Mouse (Mus musculus): ENCODE measurements at regions not wholly inside any gene's neighbourhood (a gene's known extent, or its start where the extent isn't known, plus 50 kb on each side); places are given as distances from the start of the nearest gene placed in this dataset.

DNA sequence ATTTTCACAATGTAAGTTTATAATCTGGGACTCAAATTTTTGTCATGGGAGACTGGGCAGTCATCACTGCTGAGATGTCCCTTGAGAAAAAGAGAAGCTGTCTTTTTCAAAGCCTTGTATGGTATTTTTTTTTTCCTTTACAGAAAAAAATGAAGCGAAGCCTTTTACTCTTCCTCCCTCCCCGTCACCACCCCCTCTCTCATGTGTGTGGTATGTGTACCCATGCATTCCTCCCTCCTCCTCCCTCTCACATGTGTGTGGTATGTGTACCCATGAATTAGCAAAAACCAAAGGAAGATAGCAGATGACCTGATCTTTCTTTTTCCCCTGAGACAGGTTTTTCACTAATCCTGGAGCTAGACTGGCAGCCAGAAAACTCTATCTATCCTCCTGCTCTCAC, 134.9 kb upstream of the Tbl1xr1 start:
- WGBS = 96% methylated on average over 2 of the region's 2 CpGs
- Histone ChIP-seq H3K9me3 (ENCODE audit: control insufficient read depth, low read length) (no peaks in the 10 kb centered on the region), H3K4me3 (ENCODE audit: low read depth, low read length) (no peak overlapping the region), H3K27me3 (ENCODE audit: control insufficient read depth, insufficient read depth, low read length) (no peaks in the 10 kb centered on the region), H3K27ac (ENCODE audit: low read depth, low read length) (no peak overlapping the region), H3K4me1 (replicated peaks; ENCODE audit: control insufficient read depth, insufficient read depth, low read length) (peaks cover 7% of the 10 kb centered on the region; the same call in 1 of the 2 replicates), H3K4me2 (ENCODE audit: low read depth, low read length, severe bottlenecking) (no peak overlapping the region), H3K36me3 (ENCODE audit: control insufficient read depth, insufficient read depth, low read length) (no peaks in the 10 kb centered on the region), H3K9ac (ENCODE audit: low read length) (no peak overlapping the region)
- ATAC-seq (replicated peaks; ENCODE audit: low FRiP score) (no peak), DNase-seq (ENCODE audit: low spot score) (no peak)

DNA sequence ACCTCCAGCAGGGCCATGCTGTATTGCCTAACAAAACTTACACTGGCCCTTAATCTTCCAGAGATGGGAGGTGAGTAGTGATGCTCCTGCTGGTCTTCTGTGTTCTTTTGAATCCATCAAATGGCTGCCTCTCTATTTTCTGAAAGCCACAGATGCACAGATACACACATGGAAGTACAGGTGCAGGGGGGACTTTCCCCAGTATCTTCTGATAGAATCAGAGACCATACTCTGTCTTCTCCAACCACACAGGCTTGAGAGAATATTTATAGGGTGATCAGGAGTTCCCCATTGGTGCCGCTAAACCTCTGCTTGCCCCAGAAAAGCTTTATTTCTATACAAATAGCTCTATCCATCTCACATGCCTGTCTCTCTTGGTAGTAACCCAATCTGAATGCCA, 133.5 kb upstream of the Tbl1xr1 start:
- 90% methylated on average over 1 of the region's 1 CpGs for whole genome bisulfite sequencing
- Histone ChIP-seq H3K27ac (ENCODE audit: low read depth, low read length) (no peak overlapping the region), H3K27me3 (ENCODE audit: control insufficient read depth, insufficient read depth, low read length) (no peaks in the 10 kb centered on the region), H3K4me1 (replicated peaks; ENCODE audit: control insufficient read depth, insufficient read depth, low read length) (peaks cover 6% of the 10 kb centered on the region), H3K9me3 (ENCODE audit: control insufficient read depth, low read length) (no peaks in the 10 kb centered on the region), H3K9ac (ENCODE audit: low read length) (no peak overlapping the region), H3K4me2 (ENCODE audit: low read depth, low read length, severe bottlenecking) (no peak overlapping the region), H3K4me3 (ENCODE audit: low read depth, low read length) (no peak overlapping the region), H3K36me3 (ENCODE audit: control insufficient read depth, insufficient read depth, low read length) (no peaks in the 10 kb centered on the region)
- ATAC-seq (replicated peaks; ENCODE audit: low FRiP score) = no peak
- DNase-seq (ENCODE audit: low spot score) = no peak

DNA sequence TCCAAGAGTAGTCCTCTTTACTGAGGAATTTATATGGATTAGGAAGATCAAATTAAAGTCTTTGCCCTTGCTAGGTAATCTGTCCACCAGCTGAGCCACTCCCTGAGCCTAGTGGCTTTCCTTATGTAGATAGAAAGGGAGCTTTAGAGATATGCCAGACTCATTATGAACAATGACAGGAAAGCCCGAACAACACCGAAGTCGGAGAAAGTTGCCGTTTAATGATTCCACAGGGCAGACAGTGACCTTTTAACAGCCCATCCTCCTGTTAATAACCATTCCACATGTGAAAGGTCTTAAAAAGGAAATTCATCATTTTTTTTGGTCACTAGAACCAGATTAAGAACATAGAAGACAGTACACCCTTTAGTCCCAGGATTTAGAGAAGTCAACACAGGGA, 130.7 kb upstream of the Tbl1xr1 start:
- 87% methylated on average over 4 of the region's 4 CpGs for WGBS
- Histone ChIP-seq H3K4me2 (ENCODE audit: low read depth, low read length, severe bottlenecking) (no peak overlapping the region), H3K9ac (ENCODE audit: low read length) (no peak overlapping the region), H3K36me3 (ENCODE audit: control insufficient read depth, insufficient read depth, low read length) (no peaks in the 10 kb centered on the region), H3K4me3 (ENCODE audit: low read depth, low read length) (no peak overlapping the region), H3K4me1 (replicated peaks; ENCODE audit: control insufficient read depth, insufficient read depth, low read length) (peaks cover 3% of the 10 kb centered on the region; the same call in 1 of the 2 replicates), H3K27ac (ENCODE audit: low read depth, low read length) (no peak overlapping the region), H3K27me3 (ENCODE audit: control insufficient read depth, insufficient read depth, low read length) (no peaks in the 10 kb centered on the region), H3K9me3 (ENCODE audit: control insufficient read depth, low read length) (no peaks in the 10 kb centered on the region)
- DNase-seq (ENCODE audit: low spot score) (no peak), ATAC-seq (replicated peaks; ENCODE audit: low FRiP score) (no peak)

DNA sequence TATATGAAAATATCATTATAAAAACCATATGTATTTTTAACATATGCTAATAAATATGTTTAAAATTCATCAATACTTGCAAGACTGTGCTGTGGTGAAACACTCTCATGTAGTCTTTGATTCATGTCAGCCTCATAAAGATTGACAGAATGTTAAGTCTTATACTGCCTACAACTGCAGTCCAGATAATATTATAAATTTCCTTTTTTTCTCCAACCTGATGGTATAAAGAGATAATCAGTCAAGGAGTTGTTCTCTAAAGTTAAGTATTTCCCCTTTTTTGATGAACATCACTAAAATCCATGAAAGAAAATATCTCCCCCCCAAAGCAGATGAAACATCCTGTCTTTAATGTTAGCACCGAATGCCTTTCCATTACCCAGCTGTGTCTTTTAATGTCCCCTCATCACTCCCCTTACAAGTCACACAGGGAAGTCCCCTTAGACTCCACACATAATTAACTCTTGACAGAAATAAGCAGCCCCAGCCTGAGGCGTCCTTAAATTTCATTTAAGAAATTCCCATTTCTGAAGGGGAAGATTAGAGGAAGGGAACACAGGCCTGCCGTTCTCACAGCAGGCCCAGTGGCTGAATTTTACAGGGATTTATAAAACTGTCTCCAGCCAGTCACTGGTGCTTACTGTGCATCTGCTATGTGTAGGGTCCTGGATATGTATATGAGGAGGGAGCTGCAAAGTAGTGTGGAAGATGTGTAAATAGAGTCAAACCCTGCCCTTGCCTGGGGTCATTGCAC, 129.0 kb upstream of the Tbl1xr1 start:
- Histone ChIP-seq H3K4me1 (replicated peaks; ENCODE audit: control insufficient read depth, insufficient read depth, low read length) (peaks cover 3% of the 10 kb centered on the region; the same call in 1 of the 2 replicates), H3K4me3 (ENCODE audit: low read depth, low read length) (no peak overlapping the region), H3K4me2 (ENCODE audit: low read depth, low read length, severe bottlenecking) (no peak overlapping the region), H3K9me3 (ENCODE audit: control insufficient read depth, low read length) (no peaks in the 10 kb centered on the region), H3K36me3 (ENCODE audit: control insufficient read depth, insufficient read depth, low read length) (no peaks in the 10 kb centered on the region), H3K9ac (ENCODE audit: low read length) (no peak overlapping the region), H3K27me3 (ENCODE audit: control insufficient read depth, insufficient read depth, low read length) (no peaks in the 10 kb centered on the region), H3K27ac (ENCODE audit: low read depth, low read length) (no peak overlapping the region)
- peak; percentile 70 for ATAC-seq (replicated peaks; ENCODE audit: low FRiP score)
- DNase-seq (ENCODE audit: low spot score) = no peak
- 15% methylated on average over 3 of the region's 3 CpGs for WGBS

DNA sequence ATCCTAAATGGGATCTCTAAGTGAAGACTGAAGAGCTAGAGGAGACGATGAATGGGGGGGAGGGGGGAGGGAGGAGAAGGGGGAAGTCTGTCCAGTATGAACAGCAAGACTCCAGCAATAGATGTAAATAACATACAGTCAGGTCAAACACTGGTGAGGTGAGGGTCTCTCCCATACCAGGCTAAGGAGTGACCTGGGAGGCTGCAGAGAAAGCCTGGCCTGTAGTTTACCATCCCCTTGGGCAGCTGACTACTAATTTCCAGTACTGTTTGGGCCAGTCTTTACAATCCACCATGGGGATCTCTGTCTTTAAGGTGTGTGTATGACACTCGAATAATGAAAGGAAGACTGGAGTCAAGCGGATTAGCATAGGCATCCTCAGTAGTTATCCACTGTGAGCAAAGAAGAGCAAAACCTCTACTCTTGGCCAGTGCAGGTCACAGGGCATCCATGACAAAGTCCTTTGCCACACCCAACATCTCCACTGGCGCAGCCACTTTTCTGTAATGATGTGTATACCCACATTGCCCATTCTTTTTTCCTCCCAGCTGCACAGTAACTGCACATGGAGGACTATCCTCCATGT, 128.3 kb upstream of the Tbl1xr1 start:
- 58% methylated on average over 4 of the region's 4 CpGs for WGBS
- Histone ChIP-seq H3K27ac (ENCODE audit: low read depth, low read length) (no peak overlapping the region), H3K9ac (ENCODE audit: low read length) (no peak overlapping the region), H3K9me3 (ENCODE audit: control insufficient read depth, low read length) (no peaks in the 10 kb centered on the region), H3K4me1 (replicated peaks; ENCODE audit: control insufficient read depth, insufficient read depth, low read length) (peaks cover 3% of the 10 kb centered on the region; the same call in 1 of the 2 replicates), H3K36me3 (ENCODE audit: control insufficient read depth, insufficient read depth, low read length) (no peaks in the 10 kb centered on the region), H3K4me2 (ENCODE audit: low read depth, low read length, severe bottlenecking) (no peak overlapping the region), H3K4me3 (ENCODE audit: low read depth, low read length) (no peak overlapping the region), H3K27me3 (ENCODE audit: control insufficient read depth, insufficient read depth, low read length) (no peaks in the 10 kb centered on the region)
- 0 out of 2 replicates have a peak, but pooled peaks have one; percentile 2 for ATAC-seq (replicated peaks; ENCODE audit: low FRiP score)
- DNase-seq (ENCODE audit: low spot score) = no peak

DNA sequence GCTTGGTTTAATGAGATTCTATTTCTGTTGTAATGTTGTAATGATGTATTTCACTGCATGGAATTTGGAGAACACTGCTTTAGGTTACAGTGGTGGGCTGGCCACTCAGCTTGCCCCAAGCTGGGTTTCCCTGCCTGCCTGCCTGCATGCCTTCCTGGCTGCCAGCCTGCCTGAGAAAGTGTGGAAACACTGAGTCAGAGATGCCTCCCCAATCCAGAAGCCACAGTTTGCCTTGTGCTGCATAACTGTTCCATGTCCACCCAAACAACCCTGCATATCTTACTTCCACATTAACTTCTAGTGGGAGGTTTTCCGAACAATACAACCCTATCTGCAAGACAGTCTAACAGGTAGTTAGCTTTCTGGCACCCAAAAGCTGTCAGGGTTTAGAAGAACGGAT, 127.0 kb upstream of the Tbl1xr1 start:
- WGBS = 83% methylated on average over 2 of the region's 2 CpGs
- Histone ChIP-seq H3K4me1 (replicated peaks; ENCODE audit: control insufficient read depth, insufficient read depth, low read length) (peaks cover 3% of the 10 kb centered on the region; the same call in 1 of the 2 replicates), H3K9me3 (ENCODE audit: control insufficient read depth, low read length) (no peaks in the 10 kb centered on the region), H3K27me3 (ENCODE audit: control insufficient read depth, insufficient read depth, low read length) (no peaks in the 10 kb centered on the region), H3K36me3 (ENCODE audit: control insufficient read depth, insufficient read depth, low read length) (no peaks in the 10 kb centered on the region), H3K4me3 (ENCODE audit: low read depth, low read length) (no peak overlapping the region), H3K9ac (ENCODE audit: low read length) (no peak overlapping the region), H3K27ac (ENCODE audit: low read depth, low read length) (no peak overlapping the region), H3K4me2 (ENCODE audit: low read depth, low read length, severe bottlenecking) (no peak overlapping the region)
- DNase-seq (ENCODE audit: low spot score) (no peak), ATAC-seq (replicated peaks; ENCODE audit: low FRiP score) (no peak)

DNA sequence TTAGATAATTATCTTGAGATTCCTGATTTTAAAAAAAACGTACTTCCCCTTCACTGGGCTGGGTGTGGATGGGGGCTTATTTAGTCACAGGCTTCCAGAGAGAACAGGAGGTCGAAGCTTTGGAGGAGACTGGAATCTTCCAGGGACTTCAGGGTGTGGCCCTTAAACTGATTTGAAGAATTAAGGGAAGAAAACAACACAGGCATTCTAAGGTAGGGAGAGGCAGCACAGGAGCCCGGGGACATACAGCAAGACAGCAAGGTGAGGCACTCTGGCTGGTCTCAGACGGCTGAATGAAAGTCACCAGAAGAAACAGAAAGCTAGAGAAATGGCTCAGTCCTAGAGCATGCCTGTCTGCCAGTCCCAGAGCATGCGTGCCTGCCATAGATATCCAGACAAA, 125.9 kb upstream of the Tbl1xr1 start:
- Histone ChIP-seq H3K27me3 (ENCODE audit: control insufficient read depth, insufficient read depth, low read length) (no peaks in the 10 kb centered on the region), H3K9ac (ENCODE audit: low read length) (no peak overlapping the region), H3K36me3 (ENCODE audit: control insufficient read depth, insufficient read depth, low read length) (no peaks in the 10 kb centered on the region), H3K9me3 (ENCODE audit: control insufficient read depth, low read length) (no peaks in the 10 kb centered on the region), H3K4me1 (replicated peaks; ENCODE audit: control insufficient read depth, insufficient read depth, low read length) (peaks cover 3% of the 10 kb centered on the region; the same call in 1 of the 2 replicates), H3K4me2 (ENCODE audit: low read depth, low read length, severe bottlenecking) (no peak overlapping the region), H3K4me3 (ENCODE audit: low read depth, low read length) (no peak overlapping the region), H3K27ac (ENCODE audit: low read depth, low read length) (no peak overlapping the region)
- DNase-seq (ENCODE audit: low spot score) = no peak
- WGBS = 80% methylated on average over 5 of the region's 5 CpGs
- no peak for ATAC-seq (replicated peaks; ENCODE audit: low FRiP score)

DNA sequence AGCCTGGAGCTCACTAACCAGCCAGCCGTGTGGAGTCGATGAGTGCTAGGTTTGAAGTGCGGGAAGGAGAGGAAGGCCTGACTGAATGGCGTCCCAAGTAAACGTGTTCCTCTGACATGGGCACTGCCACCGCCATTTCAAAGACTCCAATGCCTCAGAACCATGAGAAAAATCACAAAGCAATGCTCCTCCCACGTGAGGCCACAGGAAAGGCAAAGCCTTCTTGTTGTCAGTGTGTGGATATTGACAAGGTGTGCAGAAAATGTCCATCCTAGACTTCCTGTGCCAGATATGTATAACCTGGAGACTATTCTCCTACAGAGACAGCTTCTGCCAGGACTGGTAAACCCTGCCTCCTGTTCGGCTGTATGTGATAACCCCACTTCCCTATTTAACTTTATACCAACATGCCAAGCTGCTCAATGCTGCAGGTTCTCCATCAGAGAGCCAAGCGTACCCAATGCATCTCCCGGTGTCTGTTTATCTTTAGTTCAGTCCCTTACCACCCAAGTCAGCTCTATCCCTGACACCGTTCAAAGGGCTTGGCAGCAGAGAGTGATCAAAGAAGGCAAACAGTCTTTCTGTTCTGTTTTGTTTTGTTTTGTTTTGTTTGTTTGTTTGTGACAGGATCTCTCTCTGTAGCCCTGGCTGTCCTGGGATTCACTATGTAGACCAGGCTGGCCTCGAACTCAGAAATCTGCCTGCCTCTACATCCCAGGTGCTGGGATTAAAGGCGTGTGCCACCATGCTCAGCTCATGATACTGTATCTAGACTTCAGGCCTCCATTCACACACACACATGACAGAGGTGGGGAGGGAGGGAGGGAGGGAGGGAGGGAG, 124.8 kb upstream of the Tbl1xr1 start:
- peaks cover 3% of the 10 kb centered on the region; the same call in 1 of the 2 replicates for H3K4me1 ChIP-seq (replicated peaks; ENCODE audit: control insufficient read depth, insufficient read depth, low read length)
- no peaks in the 10 kb centered on the region for H3K27me3 ChIP-seq (ENCODE audit: control insufficient read depth, insufficient read depth, low read length)
- H3K9ac ChIP-seq (ENCODE audit: low read length) = no peak overlapping the region
- ATAC-seq (replicated peaks; ENCODE audit: low FRiP score) (no peak), DNase-seq (ENCODE audit: low spot score) (no peak)
- 92% methylated on average over 13 of the region's 13 CpGs for WGBS
- no peaks in the 10 kb centered on the region for H3K36me3 ChIP-seq (ENCODE audit: control insufficient read depth, insufficient read depth, low read length)
- no peaks in the 10 kb centered on the region for H3K9me3 ChIP-seq (ENCODE audit: control insufficient read depth, low read length)
- H3K27ac ChIP-seq (ENCODE audit: low read depth, low read length) = no peak overlapping the region
- H3K4me3 ChIP-seq (ENCODE audit: low read depth, low read length) = no peak overlapping the region
- no peak overlapping the region for H3K4me2 ChIP-seq (ENCODE audit: low read depth, low read length, severe bottlenecking)

All from forebrain, embryonic 11.5 days (tissue).